Mouse (Mus musculus): ENCODE results near the gene Sema3b. TPM values are rescaled to one million over a fixed set of nuclear protein-coding genes. Genes with fewer than 3 reads are reported as not detected.

Sema3b gene
- polyA plus RNA-seq, 1 experiment, result not detected

GRCm38 (mm10) chr9:107596619-107597569 lies 12.1 kb downstream of the Sema3b start:
- no peak overlapping the region for H3K4me3 ChIP-seq (ENCODE audit: insufficient read depth, low read length)
- TF ChIP-seq CTCF (IDR thresholded peaks at IDR 0.05; ENCODE audit: low read depth, low read length) (no peak), POLR2A (IDR thresholded peaks at IDR 0.05; ENCODE audit: borderline replicate concordance, low read depth, low read length) (no peak)
- H3K4me1 ChIP-seq (ENCODE audit: control insufficient read depth, insufficient read depth, low read length), result peaks cover 17% of the 10 kb centered on the region
- H3K27ac ChIP-seq (ENCODE audit: insufficient read depth, low read depth, low read length), result no peak overlapping the region

DNA sequence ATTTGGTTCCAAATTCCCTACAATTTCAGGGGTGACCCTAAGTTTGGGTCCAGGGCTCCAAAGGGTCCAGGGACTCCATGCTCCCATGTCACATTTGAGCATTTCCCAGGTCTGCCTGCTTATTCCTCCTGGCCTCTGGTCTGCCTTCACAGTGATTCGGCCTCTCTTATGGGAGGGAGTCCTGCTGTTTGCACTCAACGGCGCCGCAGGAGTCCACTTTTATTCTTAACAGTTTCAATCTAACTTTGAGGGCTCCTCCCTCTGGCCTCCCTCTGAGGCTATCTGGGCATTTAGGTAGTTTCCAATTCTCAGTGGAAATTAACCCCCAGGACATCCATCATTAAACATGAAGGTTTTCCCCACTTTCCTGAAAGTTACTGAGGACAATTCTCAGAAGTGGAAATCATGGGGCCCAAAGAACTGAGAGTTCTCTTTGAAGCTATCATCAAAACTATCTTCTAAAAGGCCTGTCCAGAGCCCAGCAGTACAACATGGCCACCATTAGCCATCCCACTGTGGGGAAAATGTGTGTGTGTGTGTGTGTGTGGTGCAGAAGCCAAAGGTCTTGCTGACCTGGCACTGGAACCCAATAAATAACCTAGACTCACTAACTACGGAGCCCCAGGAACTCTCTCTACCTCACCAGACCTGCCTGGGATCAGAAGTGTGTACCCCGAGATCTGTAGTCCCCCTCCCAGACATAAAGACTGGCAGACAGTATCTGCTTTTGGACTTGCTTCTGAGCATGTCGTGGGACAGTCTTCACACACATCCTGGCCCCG lies 14.6 kb downstream of the Sema3b start:
- no peak for TF ChIP-seq CTCF (IDR thresholded peaks at IDR 0.05; ENCODE audit: low read depth, low read length)
- TF ChIP-seq POLR2A (IDR thresholded peaks at IDR 0.05; ENCODE audit: borderline replicate concordance, low read depth, low read length), result no peak
- Histone ChIP-seq H3K27ac (ENCODE audit: insufficient read depth, low read depth, low read length) (no peak overlapping the region), H3K4me1 (ENCODE audit: control insufficient read depth, insufficient read depth, low read length) (peaks cover 21% of the 10 kb centered on the region), H3K4me3 (ENCODE audit: insufficient read depth, low read length) (no peak overlapping the region)

DNA sequence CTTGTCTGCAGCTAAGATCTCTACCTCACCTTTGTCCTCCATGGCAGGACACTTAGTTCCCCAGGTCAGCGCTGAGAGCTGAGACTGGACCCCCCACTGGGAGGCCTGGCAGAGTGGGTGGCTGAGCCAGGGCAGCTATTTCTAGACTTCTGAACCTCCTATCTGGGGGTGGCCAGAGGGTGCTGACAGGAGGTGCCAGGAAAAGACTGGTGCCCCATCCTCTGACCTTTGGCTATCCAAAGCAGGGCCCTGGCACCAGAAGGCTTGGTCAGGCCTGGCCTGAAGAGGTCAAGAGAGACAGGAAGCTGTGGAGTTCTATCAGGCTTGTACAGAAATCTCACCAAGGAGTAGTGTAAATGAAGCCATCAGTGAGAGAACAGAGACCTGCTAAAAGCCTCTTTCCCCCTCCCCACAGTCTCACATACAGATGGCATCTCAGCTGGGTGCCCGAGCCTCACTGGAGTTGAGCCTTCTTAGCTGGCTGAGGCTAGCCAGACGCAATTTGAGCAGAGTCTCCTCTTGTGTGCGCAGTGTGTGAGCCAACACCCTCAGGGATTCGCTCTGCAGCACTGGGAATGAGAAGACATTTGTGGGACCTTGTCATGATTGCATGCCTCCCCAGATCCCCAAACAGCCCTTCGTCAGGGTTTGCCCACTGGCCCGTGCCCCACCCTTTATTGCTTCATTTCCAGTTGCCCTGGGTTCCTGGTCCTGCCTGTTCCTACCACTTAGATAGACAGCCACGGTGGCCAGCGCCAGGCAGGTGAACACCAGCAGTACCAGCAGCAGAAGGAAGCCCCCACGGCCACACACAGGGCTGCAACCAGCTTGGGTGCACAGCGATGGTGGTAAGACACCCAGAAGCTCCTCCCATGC lies 15.7 kb downstream of the Sema3b start:
- H3K4me1 ChIP-seq (ENCODE audit: control insufficient read depth, insufficient read depth, low read length), result peaks cover 28% of the 10 kb centered on the region
- no peak overlapping the region for H3K27ac ChIP-seq (ENCODE audit: insufficient read depth, low read depth, low read length)
- TF ChIP-seq CTCF (IDR thresholded peaks at IDR 0.05; ENCODE audit: low read depth, low read length) (no peak), POLR2A (IDR thresholded peaks at IDR 0.05; ENCODE audit: borderline replicate concordance, low read depth, low read length) (no peak)
- no peak overlapping the region for H3K4me3 ChIP-seq (ENCODE audit: insufficient read depth, low read length)

DNA sequence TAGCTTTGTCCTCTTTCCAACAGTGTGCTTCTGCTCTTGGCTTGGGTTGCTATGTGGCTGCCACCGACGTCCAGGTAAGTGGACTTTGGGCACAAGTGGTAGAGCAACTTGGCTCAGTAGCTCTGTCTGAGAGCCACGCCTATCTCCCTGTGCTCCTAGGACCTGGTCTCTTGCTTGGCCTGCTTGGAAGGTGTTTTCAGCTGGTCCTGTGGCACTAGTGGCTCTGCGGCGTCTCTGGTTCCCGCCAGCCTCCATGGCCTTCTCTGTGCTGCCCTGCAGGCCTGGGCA lies 18.3 kb downstream of the Sema3b start:
- TF ChIP-seq CTCF (IDR thresholded peaks at IDR 0.05; ENCODE audit: low read depth, low read length), result no peak
- TF ChIP-seq POLR2A (IDR thresholded peaks at IDR 0.05; ENCODE audit: borderline replicate concordance, low read depth, low read length), result no peak
- H3K27ac ChIP-seq (ENCODE audit: insufficient read depth, low read depth, low read length), result no peak overlapping the region

DNA sequence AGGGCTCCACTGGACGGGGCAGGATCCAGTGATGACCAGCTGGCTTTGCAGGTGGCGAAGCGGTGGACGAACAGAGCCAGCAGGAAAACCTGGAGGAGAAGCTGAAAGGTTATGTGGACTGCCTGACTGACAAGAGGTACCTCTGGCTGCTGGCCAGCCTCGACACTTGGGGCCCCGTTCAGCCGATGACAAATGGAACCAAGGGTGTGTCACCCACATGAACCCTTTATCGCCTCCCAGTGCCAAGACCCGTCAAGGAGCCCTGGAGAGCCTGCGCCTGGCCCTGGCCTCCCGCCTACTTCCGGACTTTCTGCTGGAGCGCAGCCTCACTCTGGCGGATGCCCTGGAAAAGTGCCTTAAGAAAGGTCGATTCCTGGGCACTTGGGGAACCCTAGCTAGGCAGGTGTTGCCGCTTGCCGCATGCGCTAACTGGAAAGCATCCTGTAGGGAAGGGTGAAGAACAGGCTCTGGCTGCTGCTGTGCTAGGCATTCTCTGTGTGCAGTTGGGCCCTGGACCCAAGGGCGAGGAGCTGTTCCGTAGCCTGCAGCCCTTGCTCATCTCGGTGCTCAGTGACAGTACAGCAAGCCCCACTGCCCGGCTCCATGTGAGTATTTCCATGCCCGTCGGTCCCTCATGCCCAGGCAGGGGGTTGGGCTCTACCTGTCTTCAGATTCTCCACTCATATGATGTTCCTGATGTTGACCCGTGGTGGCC lies 18.8 kb downstream of the Sema3b start:
- TF ChIP-seq CTCF (IDR thresholded peaks at IDR 0.05; ENCODE audit: low read depth, low read length) (no peak), POLR2A (IDR thresholded peaks at IDR 0.05; ENCODE audit: borderline replicate concordance, low read depth, low read length) (no peak)
- peaks cover 14% of the 10 kb centered on the region for H3K4me1 ChIP-seq (ENCODE audit: control insufficient read depth, insufficient read depth, low read length)
- H3K27ac ChIP-seq (ENCODE audit: insufficient read depth, low read depth, low read length), result no peak overlapping the region
- H3K4me3 ChIP-seq (ENCODE audit: insufficient read depth, low read length), result no peak overlapping the region

More for the DNA sequence above, 18.3 kb downstream of the Sema3b start:
- Histone ChIP-seq H3K4me1 (ENCODE audit: control insufficient read depth, insufficient read depth, low read length) (peaks cover 14% of the 10 kb centered on the region), H3K4me3 (ENCODE audit: insufficient read depth, low read length) (no peak overlapping the region)

GRCm38 (mm10) chr9:107587833-107588639 lies 21.0 kb downstream of the Sema3b start:
- Histone ChIP-seq H3K27ac (ENCODE audit: insufficient read depth, low read depth, low read length) (peak overlapping the region; percentile 54), H3K4me3 (ENCODE audit: insufficient read depth, low read length) (peak overlapping the region; percentile 79), H3K4me1 (ENCODE audit: control insufficient read depth, insufficient read depth, low read length) (peaks cover 14% of the 10 kb centered on the region)
- no peak for TF ChIP-seq CTCF (IDR thresholded peaks at IDR 0.05; ENCODE audit: low read depth, low read length)
- TF ChIP-seq POLR2A (IDR thresholded peaks at IDR 0.05; ENCODE audit: borderline replicate concordance, low read depth, low read length), result no peak

DNA sequence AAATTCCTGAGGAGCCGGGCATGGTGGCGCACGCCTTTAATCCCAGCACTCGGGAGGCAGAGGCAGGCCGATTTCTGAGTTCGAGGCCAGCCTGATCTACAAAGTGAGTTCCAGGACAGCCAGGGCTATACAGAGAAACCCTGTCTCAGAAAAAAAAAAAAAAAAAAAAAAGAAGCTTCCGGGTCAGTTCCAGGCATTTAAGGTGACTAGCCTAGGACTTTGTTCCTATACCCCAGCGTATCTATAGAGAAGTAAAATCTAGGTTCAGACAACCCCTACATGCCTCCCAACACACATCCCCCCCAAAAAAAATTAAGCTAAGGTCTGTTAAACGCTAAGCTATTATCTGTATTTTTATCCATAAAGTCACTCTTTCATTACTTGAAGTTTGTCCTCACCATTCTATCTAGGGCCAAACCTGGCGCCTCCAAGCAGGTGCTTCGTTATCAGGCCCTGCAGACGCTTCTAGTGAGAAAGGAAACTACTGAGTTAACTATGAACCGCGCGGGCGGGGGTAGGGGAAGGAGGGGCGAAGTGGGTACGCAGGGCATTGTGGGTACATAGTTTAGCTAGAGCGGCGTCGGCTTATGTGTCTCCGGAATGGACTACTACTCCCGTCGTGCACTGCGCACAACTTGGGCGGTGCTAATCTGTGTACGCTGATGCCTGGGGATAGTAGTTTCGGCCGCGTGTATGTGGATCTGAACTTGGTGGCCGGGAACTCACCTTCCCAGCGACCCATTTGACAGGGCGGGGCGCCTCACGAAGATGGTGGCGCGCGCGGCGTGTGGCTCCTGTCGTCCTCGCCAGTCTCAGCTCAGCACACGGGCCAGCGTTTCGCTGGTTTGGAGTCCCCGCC lies 21.8 kb downstream of the Sema3b start, which contains the start of gene Ifrd2:
Ifrd2 (plus strand) TSS at position 669 of the 859 bp plus-strand sequence.
- peaks cover 14% of the 10 kb centered on the region for H3K4me1 ChIP-seq (ENCODE audit: control insufficient read depth, insufficient read depth, low read length)
- peak within 1 kb of the TSS; percentile 54 for H3K27ac ChIP-seq (ENCODE audit: insufficient read depth, low read depth, low read length)
- TF ChIP-seq POLR2A (IDR thresholded peaks at IDR 0.05; ENCODE audit: borderline replicate concordance, low read depth, low read length) (no peak), CTCF (IDR thresholded peaks at IDR 0.05; ENCODE audit: low read depth, low read length) (no peak)

More for the DNA sequence above, 21.8 kb downstream of the Sema3b start, which contains the start of gene Ifrd2:
- H3K4me3 ChIP-seq (ENCODE audit: insufficient read depth, low read length), result peak within 1 kb of the TSS; percentile 79
